Mouse (Mus musculus) left cerebral cortex, adult 2 months (tissue): ENCODE results near the gene Olfr888. TPM values are rescaled to one million over a fixed set of nuclear protein-coding genes. Genes with fewer than 3 reads are reported as not detected.

ENCODE experiments used
- DNase-seq, 2 experiments: peaks; one replicate each; pipeline ENCODE4 v3.0.0; 2021 to 2022; ENCODE audit warnings: low spot score in 2 of 2, mixed read lengths in 1 of 2; ENCODE audit errors: extremely low spot score in 1 of 2
- H3K27ac ChIP-seq: fragments of 200-600 bp; 2 replicates; pipeline ENCODE4 v1.8.1; 2022
- H3K4me3 ChIP-seq: fragments of 200-600 bp; 2 replicates; pipeline ENCODE4 v1.8.1; 2022
- CTCF ChIP-seq: fragments of 200-600 bp; IDR thresholded peaks from 2 replicates; pipeline ENCODE4 v1.8.1; 2022; ENCODE audit warnings: antibody characterized with exemption, mild to moderate bottlenecking, moderate library complexity
- intact Hi-C: fragments of 180-260 bp; cut with DNase I; formaldehyde crosslinking; loops from one replicate; pipeline ENCODE4 v1.15.1; 2025
- long read RNA-seq, 2 experiments: library from polyadenylated mRNA; stranded (forward); transcript quantifications; one replicate each; pipeline ENCODE4 v2.0.0; 2021; ENCODE audit warnings: borderline mapping rate in 2 of 2
- total RNA-seq, 2 experiments: library from RNA; stranded (reverse); gene quantifications; 2 replicates each; pipeline ENCODE4 v1.2.3; 2021

Gene Olfr888
- not detected for total RNA-seq
- long read RNA-seq, experiment 1 = 0 reads
- long read RNA-seq, experiment 2 = 0 reads

GRCm38 (mm10) chr9:38107828-38108227 is at the start of gene Olfr888:
Gene Olfr888 (plus strand): TSS chr9:38108128.
- no peak for TF ChIP-seq CTCF
- H3K4me3 ChIP-seq = no peak within 1 kb of the TSS
- no peak within 1 kb of the TSS for H3K27ac ChIP-seq
- DNase-seq = no peak
- intact Hi-C loops = no loop called here

GRCm38 (mm10) chr9:38061022-38061421 is 46.9 kb upstream of the Olfr888 start, which contains the start of gene Olfr885:
Gene Olfr885 (plus strand): TSS chr9:38061322.
- H3K4me3 ChIP-seq = no peak within 1 kb of the TSS
- no peak for DNase-seq
- TF ChIP-seq CTCF = no peak
- H3K27ac ChIP-seq = no peak within 1 kb of the TSS
- intact Hi-C loops = no loop called here

- TF ChIP-seq CTCF = no peak
- intact Hi-C loops = no loop called here
- no peak for DNase-seq
- H3K27ac ChIP-seq = no peak within 1 kb of the TSS
- H3K4me3 ChIP-seq = no peak within 1 kb of the TSS
Observed at GRCm38 (mm10) chr9:38083772-38084171, 24.2 kb upstream of the Olfr888 start, which contains the start of gene Olfr887. Gene Olfr887 (plus strand): TSS chr9:38084072.

- Histone ChIP-seq H3K4me3 (no peak within 1 kb of the TSS), H3K27ac (no peak within 1 kb of the TSS)
- DNase-seq = no peak
- intact Hi-C loops = no loop called here
- TF ChIP-seq CTCF = no peak
Observed at GRCm38 (mm10) chr9:38114898-38115297, 7.0 kb downstream of the Olfr888 start, which contains the start of gene Olfr889. Gene Olfr889 (plus strand): TSS chr9:38115198.

GRCm38 (mm10) chr9:38142217-38142616 is 34.3 kb downstream of the Olfr888 start, which contains the start of gene Olfr890:
Gene Olfr890 (plus strand): TSS chr9:38142517.
- intact Hi-C loops = no loop called here
- TF ChIP-seq CTCF = no peak
- H3K4me3 ChIP-seq = no peak within 1 kb of the TSS
- no peak within 1 kb of the TSS for H3K27ac ChIP-seq
- DNase-seq = no peak

Other genes with a start within 250 kb of the Olfr888 start
- under 1 TPM; 0.05 to 0.07 TPM for gene Olfr145, start 211.4 kb upstream of the Olfr888 start, total RNA-seq
- gene Olfr878, start 190.3 kb upstream of the Olfr888 start, total RNA-seq = under 1 TPM; 0.23 to 0.36 TPM
- gene Olfr881, start 116.3 kb upstream of the Olfr888 start, total RNA-seq = under 1 TPM; 0.26 to 0.34 TPM
- not detected for gene Olfr883, start 82.3 kb upstream of the Olfr888 start, total RNA-seq
- not detected for gene Olfr884, start 61.6 kb upstream of the Olfr888 start, total RNA-seq
- gene Olfr885, start 46.8 kb upstream of the Olfr888 start, total RNA-seq = not detected
- gene Olfr887, start 24.1 kb upstream of the Olfr888 start, total RNA-seq = not detected
- not detected for gene Olfr889, start 7.1 kb downstream of the Olfr888 start, total RNA-seq
- not detected for gene Olfr890, start 34.4 kb downstream of the Olfr888 start, total RNA-seq
- not detected for gene Olfr891, start 72.7 kb downstream of the Olfr888 start, total RNA-seq
- not detected for gene Olfr893, start 100.2 kb downstream of the Olfr888 start, total RNA-seq
- gene Olfr894, start 109.9 kb downstream of the Olfr888 start, total RNA-seq = not detected
- not detected for gene Olfr143, start 144.6 kb downstream of the Olfr888 start, total RNA-seq
- gene Olfr895, start 159.7 kb downstream of the Olfr888 start, total RNA-seq = not detected
- not detected for gene Olfr896-ps1, start 183.0 kb downstream of the Olfr888 start, total RNA-seq
- gene Olfr25, start 220.9 kb downstream of the Olfr888 start, total RNA-seq = not detected
- not detected for gene Olfr898, start 240.3 kb downstream of the Olfr888 start, total RNA-seq